Mouse (Mus musculus) forebrain, embryonic 14.5 days (tissue): ENCODE results near the gene Ppm1n. TPM values are rescaled to one million over a fixed set of nuclear protein-coding genes. Genes with fewer than 3 reads are reported as not detected.

Source experiments
- ATAC-seq: fragments of 200-750 bp; cut with Nextera tagmentation; 2 replicates; pipeline ENCODE4 v1.8.0; 2017; ENCODE audit warnings: mild to moderate bottlenecking, moderate library complexity
- DNase-seq: peaks from one replicate; pipeline ENCODE4 v3.0.0-alpha.2; 2015; ENCODE audit warnings: low spot score
- H3K27ac ChIP-seq: fragments of 300-500 bp; sonication (generic); 2 replicates; pipeline ENCODE4 v1.5.1; 2014; ENCODE audit warnings: low read depth, mild to moderate bottlenecking, control low read depth, low read length, moderate library complexity
- H3K27me3 ChIP-seq: fragments of 300-500 bp; sonication (generic); replicated peaks from 2 replicates; pipeline ENCODE4 v1.6.1; 2014; ENCODE audit warnings: low read length, control low read depth, mixed read lengths; ENCODE audit not compliant: control insufficient read depth, insufficient read depth
- H3K36me3 ChIP-seq: fragments of 300-500 bp; sonication (generic); 2 replicates; pipeline ENCODE4 v1.6.1; 2014; ENCODE audit warnings: low read length, control low read depth; ENCODE audit not compliant: control insufficient read depth, insufficient read depth
- H3K4me1 ChIP-seq: fragments of 300-500 bp; sonication (generic); 2 replicates; pipeline ENCODE4 v1.6.1; 2014; ENCODE audit warnings: antibody characterized with exemption, low read length, control low read depth; ENCODE audit not compliant: control insufficient read depth, insufficient read depth
- H3K4me2 ChIP-seq: fragments of 300-500 bp; sonication (generic); 2 replicates; pipeline ENCODE4 v1.6.1; 2014; ENCODE audit warnings: mild to moderate bottlenecking, control low read depth, low read length
- H3K4me3 ChIP-seq: fragments of 300-500 bp; sonication (generic); 2 replicates; pipeline ENCODE4 v1.5.1; 2014; ENCODE audit warnings: low read depth, low read length, control low read depth
- H3K9ac ChIP-seq: fragments of 300-500 bp; sonication (generic); 2 replicates; pipeline ENCODE4 v1.6.1; 2014; ENCODE audit warnings: mild to moderate bottlenecking, low read length, control low read depth, moderate library complexity
- H3K9me3 ChIP-seq: fragments of 300-500 bp; sonication (generic); replicated peaks from 2 replicates; pipeline ENCODE4 v1.6.1; 2016; ENCODE audit warnings: low read length, control low read depth, mixed read lengths; ENCODE audit not compliant: control insufficient read depth
- WGBS: fragments of 180-500 bp; shearing (Covaris S2); extraction: QIAGEN DNeasy Blood & Tissue Kit; methylation state at CpG from one replicate; pipeline ENCODE4 v1.1.7; 2014; 5-methylcytosine and 5-hydroxymethylcytosine counted together
- polyA plus RNA-seq: library from polyadenylated mRNA; unstranded; fragments of >200 nt; fragmentation: Nextera tagmentation; extraction: Ambion mirVana; gene quantifications from 2 replicates; pipeline ENCODE4 v1.2.1, GENCODE M21; 2014

The Ppm1n gene
- 0.30 and 0.67 TPM in 2 replicates for polyA plus RNA-seq

GRCm38 (mm10) chr7:19279581-19280114, at the start of gene Ppm1n:
Gene Ppm1n, minus strand, starts transcription at chr7:19280064.
- DNase-seq (no peak), ATAC-seq (no peak)
- Histone ChIP-seq H3K36me3 (no peaks in the 10 kb centered on the region), H3K4me1 (peaks cover 10% of the 10 kb centered on the region), H3K9me3 (no peaks in the 10 kb centered on the region), H3K9ac (peak within 1 kb of the TSS; percentile 47), H3K4me2 (peak within 1 kb of the TSS; percentile 35), H3K27me3 (peaks cover 37% of the 10 kb centered on the region), H3K4me3 (peak within 1 kb of the TSS; percentile 19), H3K27ac (no peak within 1 kb of the TSS)
- under 1% methylated on average over 46 of the region's 46 CpGs for WGBS

- Histone ChIP-seq H3K9me3 (no peaks in the 10 kb centered on the region), H3K4me1 (peaks cover 7% of the 10 kb centered on the region; the same call in 1 of the 2 replicates), H3K4me3 (no peak overlapping the region), H3K9ac (no peak overlapping the region), H3K27ac (no peak overlapping the region), H3K27me3 (no peaks in the 10 kb centered on the region), H3K36me3 (no peaks in the 10 kb centered on the region), H3K4me2 (no peak overlapping the region)
- no peak for DNase-seq
- ATAC-seq = no peak
These were observed 48.6 kb upstream of the Ppm1n start for GRCm38 (mm10) chr7:19328425-19328824.

- 83% methylated on average over 5 of the region's 5 CpGs for WGBS
- no peaks in the 10 kb centered on the region for H3K36me3 ChIP-seq
- H3K27ac ChIP-seq = no peak overlapping the region
- no peak overlapping the region for H3K4me2 ChIP-seq
- DNase-seq (no peak), ATAC-seq (no peak)
- no peak overlapping the region for H3K9ac ChIP-seq
- H3K9me3 ChIP-seq = no peaks in the 10 kb centered on the region
- peaks cover 7% of the 10 kb centered on the region; the same call in 1 of the 2 replicates for H3K4me1 ChIP-seq
- H3K27me3 ChIP-seq = no peaks in the 10 kb centered on the region
- H3K4me3 ChIP-seq = no peak overlapping the region
These were observed 47.9 kb upstream of the Ppm1n start for GRCm38 (mm10) chr7:19327782-19328181.

GRCm38 (mm10) chr7:19327128-19327527, 47.3 kb upstream of the Ppm1n start:
- peak; percentile 78 for ATAC-seq
- Histone ChIP-seq H3K9me3 (no peaks in the 10 kb centered on the region), H3K27me3 (no peaks in the 10 kb centered on the region), H3K9ac (peak overlapping the region; percentile 43), H3K27ac (no peak overlapping the region), H3K4me3 (peak overlapping the region; percentile 33), H3K4me1 (peaks cover 7% of the 10 kb centered on the region; the same call in 1 of the 2 replicates), H3K36me3 (no peaks in the 10 kb centered on the region), H3K4me2 (peak overlapping the region; percentile 57)
- whole genome bisulfite sequencing = under 1% methylated on average over 22 of the region's 22 CpGs
- peak; percentile 88 for DNase-seq

- peak overlapping the region; percentile 43 for H3K9ac ChIP-seq
- peak overlapping the region; percentile 33 for H3K4me3 ChIP-seq
- no peak overlapping the region for H3K27ac ChIP-seq
- under 1% methylated on average over 20 of the region's 20 CpGs for WGBS
- H3K4me1 ChIP-seq = peaks cover 7% of the 10 kb centered on the region; the same call in 1 of the 2 replicates
- peak overlapping the region; percentile 57 for H3K4me2 ChIP-seq
- peak; percentile 86 for DNase-seq
- no peaks in the 10 kb centered on the region for H3K36me3 ChIP-seq
- no peaks in the 10 kb centered on the region for H3K9me3 ChIP-seq
- ATAC-seq = peak; percentile 77
- no peaks in the 10 kb centered on the region for H3K27me3 ChIP-seq
These were observed 46.5 kb upstream of the Ppm1n start for GRCm38 (mm10) chr7:19326359-19326758.

- H3K9me3 ChIP-seq = no peaks in the 10 kb centered on the region
- no peak for DNase-seq
- H3K4me1 ChIP-seq = peaks cover 8% of the 10 kb centered on the region
- no peaks in the 10 kb centered on the region for H3K36me3 ChIP-seq
- H3K9ac ChIP-seq = no peak overlapping the region
- no peak overlapping the region for H3K27ac ChIP-seq
- H3K4me3 ChIP-seq = no peak overlapping the region
- 76% methylated on average over 21 of the region's 21 CpGs for WGBS
- no peaks in the 10 kb centered on the region for H3K27me3 ChIP-seq
- H3K4me2 ChIP-seq = no peak overlapping the region
- ATAC-seq = no peak
These were observed 45.7 kb upstream of the Ppm1n start for GRCm38 (mm10) chr7:19325262-19326199.

GRCm38 (mm10) chr7:19324221-19324620, 44.4 kb upstream of the Ppm1n start:
- DNase-seq (no peak), ATAC-seq (no peak)
- Histone ChIP-seq H3K4me3 (no peak overlapping the region), H3K4me1 (peaks cover 15% of the 10 kb centered on the region), H3K27me3 (no peaks in the 10 kb centered on the region), H3K9me3 (no peaks in the 10 kb centered on the region), H3K36me3 (no peaks in the 10 kb centered on the region), H3K9ac (no peak overlapping the region), H3K27ac (no peak overlapping the region), H3K4me2 (no peak overlapping the region)
- WGBS = 89% methylated on average over 11 of the region's 11 CpGs

- Histone ChIP-seq H3K27me3 (no peaks in the 10 kb centered on the region), H3K9me3 (no peaks in the 10 kb centered on the region), H3K27ac (no peak overlapping the region), H3K4me2 (no peak overlapping the region), H3K4me1 (peaks cover 15% of the 10 kb centered on the region), H3K36me3 (no peaks in the 10 kb centered on the region), H3K4me3 (no peak overlapping the region), H3K9ac (no peak overlapping the region)
- 61% methylated on average over 9 of the region's 9 CpGs for whole genome bisulfite sequencing
- ATAC-seq = no peak
- DNase-seq = no peak
These were observed 42.6 kb upstream of the Ppm1n start for GRCm38 (mm10) chr7:19322489-19322888.

- no peak overlapping the region for H3K9ac ChIP-seq
- H3K27me3 ChIP-seq = no peaks in the 10 kb centered on the region
- no peaks in the 10 kb centered on the region for H3K9me3 ChIP-seq
- no peak for ATAC-seq
- WGBS = 76% methylated on average over 5 of the region's 5 CpGs
- no peak overlapping the region for H3K4me2 ChIP-seq
- no peaks in the 10 kb centered on the region for H3K36me3 ChIP-seq
- no peak for DNase-seq
- H3K27ac ChIP-seq = no peak overlapping the region
- H3K4me1 ChIP-seq = peaks cover 9% of the 10 kb centered on the region
- no peak overlapping the region for H3K4me3 ChIP-seq
These were observed 41.6 kb upstream of the Ppm1n start for GRCm38 (mm10) chr7:19321464-19321863.
